Mouse (Mus musculus) thymus, adult 2 months (tissue): ENCODE data around the gene Birc7.

Source experiments
- CTCF ChIP-seq: fragments of 200-500 bp; IDR thresholded peaks from 2 replicates; pipeline ENCODE4 v1.5.1; 2012; ENCODE audit warnings: mild to moderate bottlenecking, control low read depth, low read length, moderate library complexity, borderline replicate concordance; ENCODE audit not compliant: control insufficient read depth, poor library complexity, insufficient read depth; ENCODE audit errors: extremely low read depth
- POLR2A ChIP-seq: fragments of 200-500 bp; IDR thresholded peaks from 2 replicates; pipeline ENCODE4 v1.6.1; 2012; ENCODE audit warnings: mild to moderate bottlenecking, low read length, control low read depth, moderate library complexity; ENCODE audit not compliant: control insufficient read depth, poor library complexity, insufficient read depth; ENCODE audit errors: extremely low read depth

GRCm38 (mm10) chr2:180894734-180895133 lies 34.1 kb upstream of the Birc7 start:
- TF ChIP-seq CTCF, result peak; percentile 94
- no peak for TF ChIP-seq POLR2A
